Mouse (Mus musculus) naive thymus-derived CD4-positive, alpha-beta T cell, adult 2 months (primary cell): Measurements from ENCODE around the gene Pkp4.
"Not testable (repeated sequence)": the region's sequence is repeated elsewhere in the genome, so short reads cannot be mapped to it uniquely, and the experiment has no call there.

Experiments used
- DNase-seq: peaks from one replicate; pipeline ENCODE4 v3.0.0-alpha.2; 2011; ENCODE audit warnings: low read depth

Gene Pkp4

DNA sequence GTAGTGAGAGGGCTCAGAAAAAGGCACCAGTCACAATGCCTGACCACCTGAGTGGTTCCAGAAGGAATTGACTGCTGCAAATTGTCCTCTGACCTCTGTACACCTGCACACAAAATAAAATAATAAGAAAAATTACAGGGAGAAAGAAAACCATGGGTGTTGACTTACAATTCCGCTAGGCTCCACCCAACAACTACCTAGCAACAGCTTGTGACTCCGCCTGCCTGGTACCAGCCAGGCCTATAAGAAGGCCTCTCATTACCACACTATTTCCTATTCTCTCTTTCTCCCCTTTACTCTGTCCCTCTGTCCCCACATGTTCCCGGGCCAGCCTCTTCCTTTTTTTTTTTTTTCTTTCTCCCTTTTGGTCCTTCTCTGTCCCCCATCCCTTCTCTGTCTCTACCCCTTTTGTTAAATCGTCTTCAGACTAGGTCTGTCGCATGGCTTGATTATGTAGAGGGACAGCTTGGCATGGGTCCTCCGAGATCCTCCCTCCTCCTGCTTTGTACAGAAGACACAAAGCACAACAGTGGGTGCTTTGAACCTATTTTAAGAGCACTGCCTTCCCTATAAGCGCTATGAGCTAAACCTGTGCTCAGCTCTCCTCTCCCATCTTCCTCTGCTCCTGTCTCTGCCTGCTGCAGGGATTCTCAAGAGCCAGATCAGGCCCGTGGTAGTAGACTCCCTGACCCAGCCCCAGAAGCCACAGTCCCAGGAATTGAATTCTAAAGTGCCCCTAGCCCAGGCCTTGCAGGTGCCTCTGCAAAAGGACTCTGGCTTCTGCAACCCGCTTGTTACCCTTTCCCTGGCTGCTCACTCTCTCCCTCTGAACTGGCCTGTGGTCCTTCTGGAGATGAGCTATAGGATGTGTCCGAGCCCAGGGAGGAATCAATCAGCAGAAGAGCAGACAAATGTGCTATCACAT is 223.5 kb downstream of the Pkp4 start:
- DNase-seq = no peak

DNA sequence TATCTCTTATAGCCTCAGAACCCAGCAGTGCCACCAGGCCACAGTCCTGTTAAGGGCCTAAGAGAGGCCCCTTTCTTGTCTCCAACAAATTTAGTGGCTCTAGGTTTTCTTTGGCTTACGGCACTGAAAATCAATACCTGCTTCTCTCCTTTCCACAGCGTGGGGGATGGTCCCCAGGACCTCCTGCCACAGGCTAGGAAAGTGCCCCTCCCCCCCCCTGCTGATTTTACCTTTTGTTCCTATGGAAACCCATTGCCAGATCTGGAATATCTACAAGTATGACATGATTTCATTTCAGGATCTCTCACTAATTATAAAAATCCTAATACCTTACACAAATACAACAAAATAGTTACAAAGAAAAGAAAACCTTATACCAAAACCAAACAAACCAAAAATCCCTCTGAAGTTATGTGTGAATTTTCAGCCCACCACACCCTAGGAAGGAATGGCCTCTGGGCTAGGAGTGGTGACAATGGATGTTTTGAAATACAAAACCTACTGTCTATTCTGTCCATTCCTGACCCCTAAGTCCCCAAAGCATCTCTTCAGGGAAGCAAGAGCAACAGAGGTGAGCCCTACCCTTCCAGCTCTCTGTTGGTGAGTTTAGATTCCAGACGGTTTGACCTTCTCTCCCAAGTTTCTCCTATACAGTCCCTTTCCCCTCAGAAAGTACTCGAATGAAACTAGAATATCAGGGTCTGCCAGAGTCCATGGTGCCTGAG is 224.7 kb downstream of the Pkp4 start:
- DNase-seq = no peak

DNA sequence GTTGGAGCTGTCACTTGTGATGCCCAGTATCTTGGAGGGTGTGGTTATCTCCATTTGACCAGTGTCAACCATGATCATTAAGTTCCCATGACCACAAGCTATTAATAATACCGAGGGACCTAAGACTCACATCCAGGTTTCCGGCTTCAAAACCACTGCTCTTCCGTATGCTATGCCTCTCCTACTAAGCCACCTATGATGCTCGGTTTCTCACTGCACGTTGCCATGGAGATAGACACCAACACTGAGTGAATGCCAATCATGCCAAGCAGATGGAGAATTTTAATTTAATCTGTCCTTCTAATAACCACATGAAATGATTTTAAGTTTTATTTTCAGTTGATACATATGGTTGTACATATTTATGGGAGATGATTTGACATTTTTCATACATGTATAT is 229.3 kb downstream of the Pkp4 start:
- DNase-seq = no peak

DNA sequence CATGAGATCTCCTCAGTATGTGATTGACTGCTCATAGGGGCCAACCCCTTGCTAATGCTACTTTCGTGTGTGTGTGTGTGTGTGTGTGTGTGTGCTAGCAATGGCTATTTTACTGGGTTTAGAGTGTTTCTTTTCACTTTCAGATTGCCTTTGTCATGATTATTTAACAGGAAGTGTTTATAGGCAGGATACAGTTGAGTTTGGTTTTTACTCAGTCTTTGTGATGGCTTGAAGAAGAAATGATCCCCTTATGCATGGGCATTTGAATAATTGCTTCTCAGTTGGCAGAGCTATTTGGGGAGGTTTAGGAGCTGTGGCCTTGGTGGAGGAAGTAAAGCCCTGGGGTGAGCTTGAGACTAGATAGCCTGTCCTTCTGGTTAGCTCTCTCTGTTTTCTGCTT is 232.5 kb downstream of the Pkp4 start:
- DNase-seq = no peak

GRCm38 (mm10) chr2:59394651-59395050 is 234.0 kb downstream of the Pkp4 start:
- DNase-seq = no peak

GRCm38 (mm10) chr2:59395160-59395650 is 234.6 kb downstream of the Pkp4 start:
- not testable (repeated sequence) for DNase-seq

DNA sequence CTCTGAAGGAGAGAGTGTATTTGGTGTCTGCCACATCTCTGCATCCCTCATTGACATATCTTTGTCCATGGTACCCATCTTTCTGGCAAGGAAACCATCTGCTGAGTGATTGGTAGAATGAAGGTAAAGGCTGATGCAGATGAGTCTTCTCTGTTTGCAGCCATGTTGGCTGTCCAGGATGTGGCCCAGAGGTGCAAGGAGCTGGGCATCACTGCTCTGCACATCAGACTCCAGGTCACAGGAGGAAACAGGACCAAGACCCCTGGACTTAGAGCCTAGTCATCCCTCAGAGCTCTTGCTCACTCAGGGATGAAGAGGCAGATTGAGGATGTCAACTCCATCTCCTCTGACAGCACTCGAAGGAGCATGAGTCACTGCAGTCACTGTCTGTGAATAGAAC is 235.9 kb downstream of the Pkp4 start:
- no peak for DNase-seq

- no peak for DNase-seq
Measured at GRCm38 (mm10) chr2:59397531-59397930, 236.9 kb downstream of the Pkp4 start.

- no peak for DNase-seq
Measured at GRCm38 (mm10) chr2:59400901-59401378, 240.3 kb downstream of the Pkp4 start.

- DNase-seq = no peak
Measured at GRCm38 (mm10) chr2:59401841-59402461, 241.3 kb downstream of the Pkp4 start.

- no peak for DNase-seq
Measured at GRCm38 (mm10) chr2:59404022-59404421, 243.4 kb downstream of the Pkp4 start.
